Mouse (Mus musculus): ENCODE results near the gene Scgb3a1.

Gene Scgb3a1

DNA sequence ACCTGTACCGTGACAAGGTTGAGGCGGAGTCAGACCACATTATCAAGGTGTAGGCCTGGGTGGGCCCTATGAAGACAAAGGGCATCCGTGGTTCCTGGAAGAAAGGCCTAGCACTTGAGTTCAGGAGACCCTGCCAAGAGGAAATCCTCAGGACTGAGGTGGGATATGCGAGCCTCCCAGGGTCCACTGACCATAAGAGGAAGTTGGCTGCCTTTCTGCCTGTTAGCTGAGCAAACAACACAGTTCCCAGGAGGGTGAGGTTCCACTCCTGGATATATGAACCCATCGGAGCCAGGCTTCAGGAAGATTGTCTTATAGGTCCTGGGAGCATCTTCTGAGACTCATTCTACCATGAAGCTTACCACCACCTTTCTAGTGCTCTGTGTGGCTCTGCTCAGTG lies at the start of gene Scgb3a1:
Scgb3a1 (plus strand) TSS at position 301 of the 400 bp plus-strand sequence.
- no peak for DNase-seq

DNA sequence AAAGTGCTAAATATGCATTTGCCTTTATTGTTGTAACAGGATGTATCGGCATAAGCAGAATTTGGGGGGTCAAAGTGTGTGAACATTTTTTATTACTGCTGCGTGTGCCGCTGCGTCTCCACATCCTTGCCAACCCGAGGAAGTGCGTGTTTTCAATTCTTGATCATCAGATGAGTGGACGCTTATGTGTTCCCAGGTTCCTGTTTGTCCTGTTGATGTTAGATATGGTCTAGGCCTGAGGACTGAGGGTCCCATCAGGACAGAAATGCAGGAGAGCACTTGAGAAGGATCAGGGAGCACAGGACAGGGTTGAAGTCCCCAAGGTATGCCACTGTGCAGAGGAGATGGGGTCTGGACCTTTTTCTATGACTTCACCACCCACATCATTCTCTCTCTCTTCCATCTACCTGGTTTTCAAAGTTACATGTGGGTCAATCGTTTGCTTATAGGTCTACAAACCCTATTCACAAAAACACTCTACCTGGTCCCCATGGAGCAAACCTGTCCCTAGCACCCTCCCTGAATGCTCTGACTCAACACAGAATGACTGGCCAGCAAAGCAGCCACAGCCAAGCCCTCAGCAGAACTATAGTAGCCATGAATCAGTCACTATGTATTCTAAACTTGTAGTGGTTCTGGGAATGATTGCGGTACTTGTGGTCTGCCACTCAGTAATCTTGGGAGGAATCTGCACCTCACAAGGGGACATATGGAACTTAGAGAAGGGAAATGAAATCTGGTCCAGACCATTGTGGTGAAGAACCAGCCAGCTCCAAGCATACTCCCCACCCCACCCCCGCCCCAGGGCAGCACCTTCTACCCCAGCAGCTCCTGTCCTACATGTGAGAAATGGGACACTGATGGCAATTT lies 47.3 kb upstream of the Scgb3a1 start:
- DNase-seq = no peak

DNA sequence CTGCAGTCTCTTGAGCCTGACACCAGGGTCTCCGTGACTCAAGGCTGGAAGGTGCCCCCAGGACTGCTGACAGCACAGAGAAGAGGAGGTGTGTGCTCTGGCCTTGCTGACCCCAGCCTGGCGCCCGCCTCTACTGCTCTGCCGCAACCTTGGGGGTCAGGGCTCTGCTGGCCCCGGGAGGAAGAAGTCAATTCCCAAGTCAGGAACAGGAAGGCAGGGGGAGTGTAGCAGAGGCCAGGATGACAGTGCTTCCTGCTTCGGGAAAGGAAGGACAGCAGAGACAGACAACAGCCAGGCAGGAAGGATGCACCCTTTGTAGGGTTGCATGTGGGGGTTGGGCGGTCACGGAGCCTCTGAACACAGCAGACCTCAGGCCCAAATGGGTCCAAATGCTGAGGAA lies 44.9 kb upstream of the Scgb3a1 start:
- no peak for DNase-seq

DNA sequence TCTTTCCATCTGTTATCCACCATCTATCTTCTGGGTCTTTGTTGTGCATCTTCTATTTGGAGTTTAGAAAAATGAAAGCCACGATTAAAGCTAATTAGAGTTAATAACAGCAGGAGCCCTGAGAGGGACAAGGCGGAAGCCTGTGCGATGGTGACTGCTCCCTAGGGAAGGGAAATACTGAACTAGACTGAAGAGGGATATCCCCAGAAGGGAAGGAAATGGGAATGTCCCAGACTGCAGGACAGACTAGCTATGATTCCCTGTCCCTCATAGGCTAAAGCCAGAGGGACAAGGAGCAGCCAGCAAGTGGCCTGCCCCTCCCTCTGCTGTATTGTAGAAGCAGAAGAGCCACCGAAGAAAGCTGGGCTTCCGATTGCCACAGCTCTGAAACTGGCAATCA lies 41.5 kb upstream of the Scgb3a1 start:
- no peak for DNase-seq

DNA sequence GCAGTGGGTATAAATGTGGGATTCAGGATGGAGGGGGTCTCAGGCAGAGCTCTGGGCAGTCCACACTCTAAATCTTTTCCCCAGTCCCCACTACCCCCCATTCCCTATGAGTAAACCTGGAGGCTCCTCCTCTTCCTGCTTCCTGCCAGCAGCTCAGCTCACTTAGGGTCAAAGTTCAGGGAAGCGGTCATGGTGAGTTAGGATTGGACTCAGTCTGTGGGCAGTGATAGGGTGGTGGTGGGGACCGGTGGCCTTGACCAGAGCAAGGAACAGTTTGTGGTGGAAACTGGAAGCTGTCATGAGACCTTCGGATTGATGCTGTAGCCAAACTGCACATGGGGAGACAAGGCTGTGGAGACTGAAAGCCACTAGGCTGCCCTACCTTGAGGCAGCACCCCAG lies 39.3 kb upstream of the Scgb3a1 start:
- DNase-seq = no peak

DNA sequence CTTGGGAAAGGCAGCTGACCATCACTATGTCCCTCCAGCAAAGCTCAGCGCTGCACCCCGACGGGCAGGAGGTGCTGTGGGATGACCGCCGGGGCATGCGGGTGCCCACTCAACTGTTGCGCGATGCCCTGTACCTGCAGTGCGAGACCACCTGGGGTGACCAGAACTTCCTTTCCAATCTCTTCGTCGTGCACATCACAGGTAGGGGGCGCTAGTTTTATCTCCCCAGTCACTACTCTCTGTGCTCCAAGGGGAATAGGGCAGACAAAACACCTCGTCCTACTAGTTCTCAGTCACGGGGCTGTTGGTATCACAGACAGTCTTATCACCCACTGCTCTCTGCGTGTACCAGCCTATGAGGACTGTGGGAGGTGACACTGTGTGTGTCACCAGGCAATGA lies 37.5 kb upstream of the Scgb3a1 start:
- no peak for DNase-seq

DNA sequence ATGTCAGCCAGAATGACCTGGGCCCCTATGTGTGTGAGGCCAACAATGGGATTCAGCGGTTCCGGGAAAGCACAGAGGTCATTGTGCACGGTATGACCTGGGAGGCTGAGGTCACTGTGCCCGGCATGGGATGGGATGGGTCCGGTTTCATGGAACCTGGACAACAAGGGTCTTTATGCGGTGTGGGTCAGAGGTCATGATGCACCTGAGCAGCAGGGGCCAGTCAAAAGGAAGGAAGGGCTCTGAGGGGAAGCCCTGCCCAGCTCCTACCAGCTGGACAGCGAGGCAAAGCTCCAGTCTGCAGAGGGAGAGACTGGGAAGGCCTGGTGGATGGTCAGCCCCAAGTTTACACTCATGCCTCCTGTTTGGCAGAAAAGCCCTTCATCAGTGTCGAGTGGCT lies 36.7 kb upstream of the Scgb3a1 start:
- no peak for DNase-seq

DNA sequence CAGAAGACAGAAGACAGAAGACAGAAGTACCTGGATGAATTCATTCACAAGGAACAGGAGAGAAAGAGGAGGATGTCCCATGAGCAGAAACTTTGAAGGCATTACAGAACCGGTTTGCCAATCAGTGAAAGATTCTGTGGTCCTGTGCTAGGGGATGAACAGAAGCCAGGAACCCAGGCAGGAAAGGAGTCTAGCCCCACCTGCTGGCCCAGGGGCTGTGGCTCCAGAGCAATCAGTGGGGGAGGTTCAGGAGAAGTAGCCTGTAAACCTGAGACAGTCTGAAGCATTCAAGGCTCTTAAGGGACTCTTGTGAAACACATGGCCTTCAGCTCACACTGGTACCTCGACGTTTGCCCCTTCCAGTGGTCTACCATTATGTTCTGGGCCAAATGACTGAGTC lies 32.3 kb upstream of the Scgb3a1 start:
- no peak for DNase-seq

DNA sequence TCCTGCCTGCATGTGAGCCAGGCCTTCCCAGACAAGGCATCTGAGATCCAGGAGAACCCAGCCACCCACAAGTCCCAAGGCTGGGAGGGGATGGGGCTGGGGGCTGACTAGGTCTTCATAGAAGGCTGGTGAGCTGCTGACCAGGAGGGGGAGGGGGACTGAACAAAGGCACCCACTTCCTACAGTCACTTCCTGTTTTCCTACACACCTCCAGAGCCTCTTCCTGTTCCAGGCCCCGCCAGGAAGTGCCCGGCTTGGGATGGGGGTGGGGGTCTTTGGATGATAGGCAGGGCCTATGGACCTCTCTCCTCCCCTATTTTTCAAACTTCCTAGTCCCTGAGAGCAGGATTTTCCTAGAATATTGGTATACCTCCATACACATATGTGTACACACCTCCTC lies 31.2 kb upstream of the Scgb3a1 start:
- DNase-seq = no peak

DNA sequence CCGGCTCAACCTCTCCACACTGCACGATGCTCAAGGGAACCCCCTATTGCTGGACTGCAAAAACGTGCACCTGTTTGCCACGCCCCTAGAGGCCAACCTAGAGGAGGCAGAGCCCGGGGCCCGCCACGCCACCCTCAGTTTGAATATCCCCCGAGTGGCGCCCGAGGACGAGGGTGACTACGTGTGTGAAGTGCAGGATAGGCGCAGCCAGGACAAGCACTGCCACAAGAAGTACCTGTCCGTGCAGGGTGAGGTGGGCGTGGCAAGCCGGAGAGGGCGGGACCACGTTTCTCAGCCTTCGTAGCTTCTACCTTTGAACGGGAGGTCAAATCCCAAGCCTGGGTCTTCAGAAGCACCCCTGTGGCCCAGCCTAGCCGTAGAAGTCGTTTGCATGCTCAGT lies 29.3 kb upstream of the Scgb3a1 start:
- no peak for DNase-seq

DNA sequence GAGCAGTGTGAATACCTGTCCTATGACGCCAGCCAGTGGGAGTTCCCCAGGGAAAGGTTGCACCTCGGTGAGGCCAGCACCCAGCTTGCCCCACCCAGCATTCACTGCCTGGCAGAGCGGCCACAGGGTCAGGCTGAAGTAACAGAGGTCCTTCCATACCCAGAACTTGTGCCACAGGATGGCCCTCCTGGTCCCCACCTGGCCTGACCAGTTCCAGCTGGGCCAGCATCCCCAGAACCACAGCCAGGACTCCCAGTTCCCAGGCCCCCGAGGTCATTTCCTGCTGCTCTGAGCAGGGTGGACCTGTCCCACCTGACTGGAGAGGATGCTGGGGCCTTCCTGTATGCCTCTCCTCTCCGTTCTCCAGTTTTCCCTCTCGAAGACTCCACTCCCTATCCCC lies 27.7 kb upstream of the Scgb3a1 start:
- no peak for DNase-seq

DNA sequence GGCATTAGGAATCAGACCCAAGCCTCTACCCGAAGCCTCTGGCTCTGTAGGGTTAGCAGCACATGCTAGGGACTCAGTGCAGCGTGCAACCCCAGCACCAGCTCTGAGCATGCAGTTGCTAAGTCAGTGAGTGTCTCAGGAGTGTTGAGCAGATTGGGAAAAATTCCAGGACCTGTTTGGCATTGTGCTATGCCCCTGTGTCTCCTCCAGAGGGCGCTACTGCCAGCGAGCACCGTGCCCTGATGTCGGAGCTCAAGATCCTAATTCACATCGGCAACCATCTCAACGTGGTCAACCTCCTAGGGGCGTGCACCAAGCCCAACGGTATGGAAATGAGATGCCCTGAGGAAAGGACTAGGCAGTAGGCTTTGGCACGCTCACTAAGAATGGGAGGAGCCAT lies 27.0 kb upstream of the Scgb3a1 start:
- DNase-seq = no peak

DNA sequence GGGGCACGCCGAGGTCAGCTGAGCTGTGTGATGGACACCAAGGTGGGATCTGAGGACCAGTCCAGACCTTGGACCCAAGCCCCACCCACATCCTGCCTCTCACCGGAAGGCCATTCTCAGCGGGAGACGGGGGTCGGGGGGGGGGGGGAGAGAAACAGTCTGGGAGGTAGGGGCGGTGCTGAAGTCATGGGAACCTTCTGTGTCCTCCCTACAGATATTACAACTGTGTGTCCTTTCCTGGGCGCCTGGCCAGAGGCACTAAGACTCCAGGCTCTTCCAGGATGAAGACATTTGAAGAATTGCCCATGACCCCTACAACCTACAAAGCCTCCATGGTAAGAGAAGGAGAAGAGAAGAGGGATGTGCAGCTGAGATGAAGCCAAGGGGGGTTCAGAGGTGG lies 17.7 kb upstream of the Scgb3a1 start:
- DNase-seq = no peak

DNA sequence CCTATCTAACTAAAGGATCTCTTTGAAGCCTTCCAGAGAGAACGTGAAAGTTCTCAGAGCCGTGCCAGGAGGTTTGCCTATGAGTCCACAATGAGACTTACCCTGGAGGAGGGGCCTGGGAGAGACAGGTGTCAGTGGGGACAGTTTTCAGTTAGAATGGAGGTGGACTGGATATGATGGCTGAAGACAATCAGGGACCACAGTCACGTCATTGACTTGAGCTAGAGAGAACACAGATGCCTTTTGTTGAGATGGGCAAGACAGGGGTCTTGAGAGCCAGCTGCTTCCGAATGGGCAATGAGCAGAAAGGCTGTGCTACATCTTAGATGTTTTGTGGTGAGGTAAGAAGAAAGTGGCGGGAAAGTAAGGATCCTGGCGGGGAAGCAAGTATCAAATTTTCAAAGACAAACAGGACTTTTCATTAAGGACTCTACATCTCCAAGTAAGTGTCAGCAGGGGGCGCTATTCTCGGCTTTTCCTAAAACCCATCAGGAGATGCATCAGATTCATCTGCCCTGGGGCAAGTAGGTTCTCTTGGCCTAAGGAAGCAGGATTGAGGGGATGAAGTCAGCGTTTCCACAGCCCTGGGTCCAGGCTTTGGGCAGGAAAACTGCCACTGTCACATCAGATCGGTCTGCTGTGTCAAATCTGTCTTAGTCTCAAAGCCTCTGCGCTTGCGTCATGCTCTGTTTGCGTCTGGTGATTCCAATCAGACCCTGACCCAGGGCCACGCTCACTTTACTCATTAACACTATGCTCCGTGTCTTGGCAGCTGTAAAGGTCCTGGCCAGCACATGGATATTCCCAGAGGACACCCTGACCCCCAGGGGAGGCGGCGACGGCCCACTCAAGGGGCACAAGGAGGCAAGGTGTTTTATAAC lies 13.1 kb upstream of the Scgb3a1 start:
- no peak for DNase-seq

DNA sequence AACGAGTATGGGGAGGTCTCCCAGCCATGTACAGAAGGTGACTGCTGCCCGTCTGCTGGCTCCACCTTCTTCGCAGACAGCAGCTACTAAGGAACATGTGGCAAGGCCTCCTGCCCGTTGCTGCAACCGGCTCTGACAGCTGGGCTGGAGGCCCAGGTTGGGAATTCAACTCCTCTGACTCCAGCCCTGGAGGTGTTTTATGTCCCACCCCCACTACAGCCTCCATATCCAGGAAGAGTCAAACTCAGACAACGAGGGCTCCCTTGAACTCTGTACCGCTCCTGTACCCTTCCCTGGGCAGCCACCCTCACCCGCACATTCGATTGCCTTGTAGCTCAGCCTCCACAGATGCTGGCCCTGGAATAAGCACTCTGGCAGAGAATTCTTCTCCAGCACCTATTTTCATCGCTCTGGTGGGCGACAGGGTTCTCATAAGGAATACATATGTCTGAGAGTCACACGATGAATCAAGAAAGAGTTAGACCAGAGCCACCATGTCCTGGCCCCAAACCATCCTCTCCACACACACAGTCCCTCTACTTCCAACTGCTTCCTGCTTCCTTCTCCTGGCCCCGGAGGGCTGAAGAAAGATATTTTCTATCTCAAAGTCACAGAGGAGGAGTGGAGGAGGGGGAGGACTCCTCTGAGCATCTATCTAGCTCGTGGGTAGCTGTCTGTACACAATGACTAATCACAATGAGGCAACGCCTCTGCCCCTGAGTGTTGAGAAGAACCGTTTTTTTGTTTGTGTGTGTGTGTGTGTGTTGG lies 12.2 kb upstream of the Scgb3a1 start:
- DNase-seq = no peak

DNA sequence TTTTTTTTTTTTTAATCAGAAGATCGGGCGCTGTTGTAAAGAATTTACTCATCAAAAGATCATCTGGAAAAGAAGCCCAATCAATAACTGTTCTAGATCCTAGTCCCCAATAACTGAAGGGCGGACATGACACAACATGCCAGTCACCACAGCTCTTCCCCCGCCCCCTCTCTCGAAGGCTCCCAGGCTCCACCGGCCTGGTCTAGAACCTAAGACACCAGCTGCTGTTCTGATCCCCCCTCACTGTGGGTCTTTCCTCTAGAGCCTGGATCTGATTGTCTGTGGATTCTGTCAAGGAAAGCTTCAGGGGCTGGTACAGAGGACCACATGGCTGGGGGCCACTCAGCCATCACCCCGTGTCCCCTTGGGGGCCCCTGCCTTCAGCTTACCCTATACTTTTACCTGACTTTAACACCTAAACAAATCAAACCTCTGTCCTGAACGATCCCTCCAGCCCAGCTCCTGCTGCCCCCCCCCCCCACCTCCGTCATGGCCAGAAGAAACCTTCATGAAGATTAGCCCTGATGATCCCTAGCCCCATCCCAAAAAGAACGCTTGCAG lies 11.6 kb upstream of the Scgb3a1 start:
- DNase-seq = no peak

DNA sequence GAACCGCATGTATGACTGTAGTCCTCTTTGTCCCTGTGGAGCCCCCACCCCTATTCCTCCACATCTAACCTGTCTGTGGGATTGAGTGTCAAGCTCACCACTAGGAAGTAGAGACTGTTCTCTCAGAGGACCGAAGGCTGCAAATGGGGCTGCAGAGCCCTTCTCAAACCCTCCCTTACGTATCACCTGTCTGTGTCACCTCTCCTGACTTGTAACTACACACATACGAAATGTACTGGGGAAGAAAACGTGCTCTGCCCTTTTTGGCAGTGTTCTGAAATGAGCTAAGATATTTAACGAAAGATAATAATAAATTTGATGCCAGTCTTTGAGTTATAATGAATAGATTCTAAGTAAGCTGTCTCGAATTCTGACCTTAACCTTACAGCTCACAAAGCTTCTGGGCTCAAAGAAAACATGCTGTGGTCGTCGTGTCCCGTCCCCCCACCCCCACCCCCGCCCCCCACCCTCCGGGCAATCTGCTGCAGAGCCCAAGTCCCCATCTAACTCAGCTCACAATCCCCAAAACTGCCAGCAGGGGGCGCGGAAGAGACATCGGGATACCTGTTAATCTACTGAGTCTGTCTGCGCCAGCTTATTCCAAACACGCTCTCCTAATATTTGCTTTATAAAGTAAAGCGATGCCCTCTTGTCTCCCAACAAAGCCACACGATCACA lies 10.9 kb upstream of the Scgb3a1 start:
- peak; percentile 61 for DNase-seq

DNA sequence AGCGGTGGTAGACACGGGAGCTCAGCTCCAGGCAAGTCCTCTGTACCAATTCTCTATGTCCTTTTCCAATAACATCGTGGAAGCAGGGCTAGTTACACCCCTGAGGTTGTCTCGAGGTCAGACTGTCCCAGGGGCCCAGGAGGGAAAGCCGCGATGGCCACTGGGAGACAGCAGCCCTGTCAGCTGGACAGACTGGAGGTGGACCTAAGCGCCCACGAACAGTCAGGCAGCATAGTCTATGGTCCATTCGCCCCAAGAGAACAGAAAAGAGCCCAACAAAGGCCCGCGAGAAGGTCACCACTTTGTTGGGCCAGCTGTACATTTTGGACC lies 10.4 kb upstream of the Scgb3a1 start:
- no peak for DNase-seq

DNA sequence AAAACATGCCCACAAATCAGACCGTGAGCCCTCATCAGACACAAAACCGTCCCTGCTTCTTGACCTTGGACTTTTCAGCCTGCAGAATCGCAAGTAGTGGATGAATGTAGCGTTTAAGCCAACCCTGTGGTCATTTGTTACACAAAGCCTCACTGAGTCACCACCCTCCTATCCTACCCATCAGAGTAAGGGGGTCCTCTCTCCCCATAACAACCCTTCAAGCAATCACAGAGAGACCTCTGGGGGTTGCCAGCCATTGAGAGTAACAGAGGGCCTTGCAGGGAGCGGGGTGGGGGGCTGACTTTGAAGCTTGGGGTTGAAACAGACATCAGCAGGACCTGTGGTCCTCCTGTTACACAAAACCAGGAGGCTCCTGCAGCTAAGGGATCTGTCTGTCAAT lies 8.8 kb upstream of the Scgb3a1 start:
- no peak for DNase-seq

DNA sequence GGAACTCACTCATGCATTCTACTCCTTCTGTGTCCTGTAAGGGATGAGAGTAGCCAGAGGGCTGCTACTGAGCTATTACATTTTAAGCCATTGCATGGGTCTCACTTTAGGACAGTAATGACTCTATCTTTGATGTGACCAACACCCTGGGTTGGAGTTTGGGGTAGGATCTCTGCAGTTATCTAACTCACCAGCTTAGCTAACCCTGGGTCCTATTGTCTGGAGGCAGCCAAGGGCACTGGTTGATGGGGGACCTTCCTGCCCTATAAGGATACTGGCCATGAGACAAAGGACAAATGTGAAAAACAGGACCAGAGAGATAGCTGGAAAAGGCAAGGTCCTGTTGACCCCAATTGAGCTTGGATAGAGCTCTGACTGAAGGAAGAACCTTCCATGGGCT lies 7.9 kb upstream of the Scgb3a1 start:
- no peak for DNase-seq

DNA sequence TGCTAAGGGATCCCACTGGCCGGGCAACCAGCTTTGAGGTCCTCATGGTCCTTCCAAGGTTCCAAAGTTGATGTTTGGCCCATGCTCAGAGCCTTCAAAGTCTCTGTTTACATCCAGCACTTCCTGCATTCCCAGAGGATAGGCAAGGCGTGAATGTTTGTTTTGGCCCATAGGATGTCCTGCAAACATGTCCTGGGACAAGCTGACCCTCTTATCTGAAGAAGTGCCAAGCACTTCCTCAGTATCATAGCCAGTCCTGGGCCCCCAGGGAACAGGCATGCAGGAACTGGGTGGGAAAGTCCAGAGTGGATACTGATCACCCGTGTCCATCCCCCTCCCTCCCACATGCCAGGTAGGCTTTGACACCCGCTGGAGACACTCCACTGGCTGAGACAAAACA lies 5.3 kb upstream of the Scgb3a1 start:
- no peak for DNase-seq

DNA sequence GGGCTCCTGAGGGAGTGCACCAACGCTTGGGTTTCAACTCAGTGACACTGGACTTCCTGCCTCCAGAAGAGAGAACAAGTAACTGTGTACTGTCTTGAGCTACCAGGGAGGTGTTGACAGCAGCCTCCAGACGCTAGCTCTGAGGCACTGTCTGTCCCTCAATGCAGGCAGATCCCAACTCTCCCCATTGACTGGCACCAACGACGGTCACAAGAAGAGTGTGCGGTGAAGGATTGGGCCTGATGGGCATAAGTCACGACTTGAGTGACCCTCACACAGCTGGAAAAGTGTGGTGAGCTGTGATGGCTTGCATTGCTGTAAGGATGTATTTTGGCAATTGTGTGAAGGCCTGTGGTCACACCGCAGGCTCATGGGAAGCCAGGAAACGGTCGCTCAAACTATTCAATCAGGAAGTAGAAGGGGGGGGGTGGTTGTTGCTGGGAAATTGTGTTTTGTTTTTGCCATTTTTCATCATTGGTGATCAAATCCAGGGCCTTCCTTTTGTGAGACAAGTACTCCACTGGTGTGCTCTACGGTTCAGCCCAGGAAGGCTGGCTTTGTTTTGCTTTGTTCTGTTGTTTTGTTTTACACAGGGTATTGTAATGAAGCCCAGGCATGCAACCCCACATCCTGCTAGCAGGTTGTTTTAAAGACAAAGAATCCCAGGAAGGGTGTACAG lies 4.5 kb upstream of the Scgb3a1 start:
- DNase-seq = no peak
